Mouse (Mus musculus): ENCODE measurements around the gene Med12. TPM values are rescaled to one million over a fixed set of nuclear protein-coding genes. Genes with fewer than 3 reads are reported as not detected.

The Med12 gene
- polyA plus RNA-seq, 1 experiment = 22.7 TPM

- Histone ChIP-seq H3K36me3 (ENCODE audit: control insufficient read depth, insufficient read depth) (no peaks in the 10 kb centered on the region), H3K79me2 (ENCODE audit: control insufficient read depth, insufficient read depth) (no peaks in the 10 kb centered on the region), H3ac (ENCODE audit: control insufficient read depth, insufficient read length, low read depth) (no peak overlapping the region), H3K4me3 (ENCODE audit: insufficient read depth, poor library complexity, severe bottlenecking) (no peak overlapping the region), H3K79me3 (ENCODE audit: low read depth) (no peaks in the 10 kb centered on the region), H3K27me3 (ENCODE audit: control insufficient read depth, insufficient read depth, insufficient read length) (peaks cover 3% of the 10 kb centered on the region)
- no peak for TF ChIP-seq CTCF (IDR thresholded peaks at IDR 0.05; ENCODE audit: control insufficient read depth, insufficient read depth, insufficient read length)
- no peak for TF ChIP-seq MYOG (IDR thresholded peaks at IDR 0.05; ENCODE audit: control insufficient read depth, extremely low read depth, insufficient read length)
- TF ChIP-seq MYOD1 (IDR thresholded peaks at IDR 0.05; ENCODE audit: control insufficient read depth, insufficient read length, low read depth) = no peak
- TF ChIP-seq FOSL1 (IDR thresholded peaks at IDR 0.05; ENCODE audit: insufficient read depth, low read length, poor library complexity, severe bottlenecking) = no peak
- TF ChIP-seq USF1 (IDR thresholded peaks at IDR 0.05; ENCODE audit: low read depth) = no peak
- TF ChIP-seq CEBPB (IDR thresholded peaks at IDR 0.05; ENCODE audit: low read depth) = no peak
- no peak for TF ChIP-seq MAX (IDR thresholded peaks at IDR 0.05)
Measured at GRCm38 (mm10) chrX:101301654-101302053, 27.8 kb downstream of the Med12 start.

GRCm38 (mm10) chrX:101304646-101305045 lies 30.8 kb downstream of the Med12 start:
- H3K27me3 ChIP-seq (ENCODE audit: control insufficient read depth, insufficient read depth, insufficient read length) = peaks cover 3% of the 10 kb centered on the region
- H3K79me3 ChIP-seq (ENCODE audit: low read depth) = no peaks in the 10 kb centered on the region
- no peak overlapping the region for H3K4me3 ChIP-seq (ENCODE audit: insufficient read depth, poor library complexity, severe bottlenecking)
- no peak overlapping the region for H3ac ChIP-seq (ENCODE audit: control insufficient read depth, insufficient read length, low read depth)
- H3K36me3 ChIP-seq (ENCODE audit: control insufficient read depth, insufficient read depth) = no peaks in the 10 kb centered on the region
- TF ChIP-seq CEBPB (IDR thresholded peaks at IDR 0.05; ENCODE audit: low read depth) (no peak), FOSL1 (IDR thresholded peaks at IDR 0.05; ENCODE audit: insufficient read depth, low read length, poor library complexity, severe bottlenecking) (no peak), MAX (IDR thresholded peaks at IDR 0.05) (no peak), USF1 (IDR thresholded peaks at IDR 0.05; ENCODE audit: low read depth) (no peak), CTCF (IDR thresholded peaks at IDR 0.05; ENCODE audit: control insufficient read depth, insufficient read depth, insufficient read length) (no peak), MYOG (IDR thresholded peaks at IDR 0.05; ENCODE audit: control insufficient read depth, extremely low read depth, insufficient read length) (no peak), MYOD1 (IDR thresholded peaks at IDR 0.05; ENCODE audit: control insufficient read depth, insufficient read length, low read depth) (no peak)
- H3K79me2 ChIP-seq (ENCODE audit: control insufficient read depth, insufficient read depth) = no peaks in the 10 kb centered on the region

GRCm38 (mm10) chrX:101309299-101309698 lies 35.5 kb downstream of the Med12 start:
- no peaks in the 10 kb centered on the region for H3K79me2 ChIP-seq (ENCODE audit: control insufficient read depth, insufficient read depth)
- peaks cover 3% of the 10 kb centered on the region for H3K27me3 ChIP-seq (ENCODE audit: control insufficient read depth, insufficient read depth, insufficient read length)
- no peak for TF ChIP-seq CTCF (IDR thresholded peaks at IDR 0.05; ENCODE audit: control insufficient read depth, insufficient read depth, insufficient read length)
- no peak for TF ChIP-seq MAX (IDR thresholded peaks at IDR 0.05)
- no peak for TF ChIP-seq FOSL1 (IDR thresholded peaks at IDR 0.05; ENCODE audit: insufficient read depth, low read length, poor library complexity, severe bottlenecking)
- H3K79me3 ChIP-seq (ENCODE audit: low read depth) = no peaks in the 10 kb centered on the region
- no peaks in the 10 kb centered on the region for H3K36me3 ChIP-seq (ENCODE audit: control insufficient read depth, insufficient read depth)
- no peak overlapping the region for H3ac ChIP-seq (ENCODE audit: control insufficient read depth, insufficient read length, low read depth)
- H3K4me3 ChIP-seq (ENCODE audit: insufficient read depth, poor library complexity, severe bottlenecking) = no peak overlapping the region

- no peak for TF ChIP-seq MAX (IDR thresholded peaks at IDR 0.05)
- no peak for TF ChIP-seq CEBPB (IDR thresholded peaks at IDR 0.05; ENCODE audit: low read depth)
- no peak for TF ChIP-seq USF1 (IDR thresholded peaks at IDR 0.05; ENCODE audit: low read depth)
- no peak for TF ChIP-seq CTCF (IDR thresholded peaks at IDR 0.05; ENCODE audit: control insufficient read depth, insufficient read depth, insufficient read length)
- no peak for TF ChIP-seq MYOD1 (IDR thresholded peaks at IDR 0.05; ENCODE audit: control insufficient read depth, insufficient read length, low read depth)
- no peak for TF ChIP-seq FOSL1 (IDR thresholded peaks at IDR 0.05; ENCODE audit: insufficient read depth, low read length, poor library complexity, severe bottlenecking)
- TF ChIP-seq MYOG (IDR thresholded peaks at IDR 0.05; ENCODE audit: control insufficient read depth, extremely low read depth, insufficient read length) = no peak
- Histone ChIP-seq H3ac (ENCODE audit: control insufficient read depth, insufficient read length, low read depth) (no peak overlapping the region), H3K27me3 (ENCODE audit: control insufficient read depth, insufficient read depth, insufficient read length) (no peaks in the 10 kb centered on the region), H3K4me3 (ENCODE audit: insufficient read depth, poor library complexity, severe bottlenecking) (no peak overlapping the region), H3K79me3 (ENCODE audit: low read depth) (no peaks in the 10 kb centered on the region), H3K36me3 (ENCODE audit: control insufficient read depth, insufficient read depth) (no peaks in the 10 kb centered on the region), H3K79me2 (ENCODE audit: control insufficient read depth, insufficient read depth) (no peaks in the 10 kb centered on the region)
Measured at GRCm38 (mm10) chrX:101313625-101314359, 40.0 kb downstream of the Med12 start.

- no peaks in the 10 kb centered on the region for H3K79me3 ChIP-seq (ENCODE audit: low read depth)
- H3K36me3 ChIP-seq (ENCODE audit: control insufficient read depth, insufficient read depth) = no peaks in the 10 kb centered on the region
- no peaks in the 10 kb centered on the region for H3K79me2 ChIP-seq (ENCODE audit: control insufficient read depth, insufficient read depth)
- TF ChIP-seq MYOD1 (IDR thresholded peaks at IDR 0.05; ENCODE audit: control insufficient read depth, insufficient read length, low read depth) = no peak
- H3K4me3 ChIP-seq (ENCODE audit: insufficient read depth, poor library complexity, severe bottlenecking) = no peak overlapping the region
- no peak overlapping the region for H3ac ChIP-seq (ENCODE audit: control insufficient read depth, insufficient read length, low read depth)
- H3K27me3 ChIP-seq (ENCODE audit: control insufficient read depth, insufficient read depth, insufficient read length) = no peaks in the 10 kb centered on the region
Measured at GRCm38 (mm10) chrX:101319775-101320174, 45.9 kb downstream of the Med12 start.

Measured in C2C12 (cell line).